Mouse (Mus musculus) gastrocnemius, postnatal 14 days (tissue): Measurements from ENCODE around the gene Cd72. TPM values are rescaled to one million over a fixed set of nuclear protein-coding genes. Genes with fewer than 3 reads are reported as not detected.
"Not testable (repeated sequence)": the region's sequence is repeated elsewhere in the genome, so short reads cannot be mapped to it uniquely, and the experiment has no call there.

ENCODE experiments used
- DNase-seq: peaks from one replicate; pipeline ENCODE4 v3.0.0; 2021; ENCODE audit warnings: mixed read lengths
- intact Hi-C: fragments of 180-260 bp; cut with DNase I; formaldehyde crosslinking; loops from one replicate; pipeline ENCODE4 v1.15.1; 2025; ENCODE audit warnings: low total_unique reads
- long read RNA-seq, 2 experiments: library from polyadenylated mRNA; stranded (forward); transcript quantifications; one replicate each; pipeline ENCODE4 v2.0.0; 2021
- total RNA-seq, 2 experiments: library from RNA; stranded (reverse); gene quantifications; 2 replicates each; pipeline ENCODE4 v1.2.3; 2021

The Cd72 gene
- total RNA-seq, result not detected
- long read RNA-seq, experiment 1, partial matches to known transcripts, result 0 of 1 reads
- long read RNA-seq, experiment 1, other reads (novel, unspliced or antisense), result 0 of 1 reads
- long read RNA-seq, experiment 2, result 0 reads

GRCm38 (mm10) chr4:43454041-43454836 lies at the start of gene Cd72:
TSS of gene Cd72 (minus strand) at chr4:43454628.
- intact Hi-C loops, result no loop called here
- DNase-seq, result no peak

GRCm38 (mm10) chr4:43503506-43503905 lies 49.1 kb upstream of the Cd72 start:
- intact Hi-C loops, result no loop called here
- DNase-seq, result no peak

GRCm38 (mm10) chr4:43503041-43503440 lies 48.6 kb upstream of the Cd72 start:
- intact Hi-C loops, result no loop called here

GRCm38 (mm10) chr4:43499407-43500333 lies 45.2 kb upstream of the Cd72 start, which contains the start of gene Arhgef39:
TSS of gene Arhgef39 (minus strand) at chr4:43499695.
- DNase-seq, result peak; percentile 85
- intact Hi-C loops, result no loop called here

More at GRCm38 (mm10) chr4:43503041-43503440, 48.6 kb upstream of the Cd72 start:
- DNase-seq, result no peak

- intact Hi-C loops, result no loop called here
- no peak for DNase-seq
Measured at GRCm38 (mm10) chr4:43498983-43499382, 44.6 kb upstream of the Cd72 start.

GRCm38 (mm10) chr4:43497946-43498345 lies 43.5 kb upstream of the Cd72 start:
- DNase-seq, result no peak
- intact Hi-C loops, result no loop called here

- intact Hi-C loops, result no loop called here
Measured at GRCm38 (mm10) chr4:43497405-43497804, 43.0 kb upstream of the Cd72 start.

GRCm38 (mm10) chr4:43496587-43496986 lies 42.2 kb upstream of the Cd72 start:
- intact Hi-C loops, result no loop called here
- DNase-seq, result no peak

More at GRCm38 (mm10) chr4:43497405-43497804, 43.0 kb upstream of the Cd72 start:
- no peak for DNase-seq

GRCm38 (mm10) chr4:43493846-43494240 lies 39.4 kb upstream of the Cd72 start:
- DNase-seq, result no peak
- intact Hi-C loops, result no loop called here

- intact Hi-C loops, result no loop called here
- peak; percentile 94 for DNase-seq
Measured at GRCm38 (mm10) chr4:43493186-43493845, 38.9 kb upstream of the Cd72 start.

GRCm38 (mm10) chr4:43492821-43493185 lies 38.4 kb upstream of the Cd72 start, which contains the start of gene Ccdc107:
TSS of gene Ccdc107 (plus strand) at chr4:43492900.
- DNase-seq, result peak; percentile 91
- intact Hi-C loops, result no loop called here

GRCm38 (mm10) chr4:43492101-43492820 lies 37.8 kb upstream of the Cd72 start:
- intact Hi-C loops, result no loop called here
- no peak for DNase-seq

- intact Hi-C loops, result no loop called here
- no peak for DNase-seq
Measured at GRCm38 (mm10) chr4:43490801-43491200, 36.4 kb upstream of the Cd72 start.

- intact Hi-C loops, result no loop called here
- DNase-seq, result no peak
Measured at GRCm38 (mm10) chr4:43489611-43490010, 35.2 kb upstream of the Cd72 start.

GRCm38 (mm10) chr4:43485666-43486065 lies 31.2 kb upstream of the Cd72 start:
- intact Hi-C loops, DNase-seq: not testable (repeated sequence)

- DNase-seq, result no peak
- intact Hi-C loops, result loop anchor here (5.0 kb wide), 1 partner anchor 46 kb away; no protein-coding TSS in a partner anchor
Measured at GRCm38 (mm10) chr4:43483535-43484091, 29.2 kb upstream of the Cd72 start, which contains the start of gene Sit1. TSS of gene Sit1 (minus strand) at chr4:43483734.

GRCm38 (mm10) chr4:43482591-43482990 lies 28.2 kb upstream of the Cd72 start:
- peak; percentile 46 for DNase-seq
- intact Hi-C loops, result loop anchor here (5.0 kb wide), 1 partner anchor 45 kb away; no protein-coding TSS in a partner anchor

- DNase-seq, result no peak
- intact Hi-C loops, result loop anchor here (5.0 kb wide), 1 partner anchor 45 kb away; no protein-coding TSS in a partner anchor
Measured at GRCm38 (mm10) chr4:43481894-43482456, 27.5 kb upstream of the Cd72 start.
